Mouse (Mus musculus): ENCODE measurements around the gene Otulinl. TPM values are rescaled to one million over a fixed set of nuclear protein-coding genes. Genes with fewer than 3 reads are reported as not detected.

Gene Otulinl
- polyA plus RNA-seq, 1 experiment, result 4.9 TPM

GRCm38 (mm10) chr15:27612533-27613221 is 68.7 kb downstream of the Otulinl start:
- TF ChIP-seq POLR2A (IDR thresholded peaks at IDR 0.05; ENCODE audit: borderline replicate concordance, extremely low read depth, insufficient read depth, insufficient read length, poor library complexity, severe bottlenecking) (no peak), CTCF (IDR thresholded peaks at IDR 0.05; ENCODE audit: borderline replicate concordance, extremely low read depth, insufficient read depth, insufficient read length) (peak; percentile 82; the same call in 1 of the 2 replicates)
- peak; percentile 92 for DNase-seq (ENCODE audit: low read depth)

GRCm38 (mm10) chr15:27609554-27609953 is 71.8 kb downstream of the Otulinl start:
- no peak for TF ChIP-seq CTCF (IDR thresholded peaks at IDR 0.05; ENCODE audit: borderline replicate concordance, extremely low read depth, insufficient read depth, insufficient read length)
- TF ChIP-seq POLR2A (IDR thresholded peaks at IDR 0.05; ENCODE audit: borderline replicate concordance, extremely low read depth, insufficient read depth, insufficient read length, poor library complexity, severe bottlenecking), result no peak
- no peak for DNase-seq (ENCODE audit: low read depth)

DNA sequence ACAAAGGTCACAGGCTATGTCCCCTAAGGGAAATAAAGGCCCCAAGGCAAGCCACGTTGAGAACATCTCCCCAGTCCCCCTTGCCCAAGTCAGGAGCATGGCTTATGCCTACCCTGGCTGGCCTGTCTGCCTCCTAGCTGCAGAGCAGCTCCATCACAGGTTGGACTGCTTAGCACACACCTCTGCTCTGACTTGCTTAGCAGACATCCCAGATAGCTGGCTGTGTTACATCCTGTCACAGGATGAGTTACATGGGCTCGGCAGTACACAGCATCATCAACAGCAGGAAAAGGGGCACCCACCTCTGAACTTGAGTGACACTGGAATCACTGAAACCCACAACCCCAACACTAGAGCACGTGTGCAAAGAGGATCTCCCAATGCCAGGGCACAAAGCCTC is 76.1 kb downstream of the Otulinl start:
- TF ChIP-seq CTCF (IDR thresholded peaks at IDR 0.05; ENCODE audit: borderline replicate concordance, extremely low read depth, insufficient read depth, insufficient read length), result no peak
- no peak for TF ChIP-seq POLR2A (IDR thresholded peaks at IDR 0.05; ENCODE audit: borderline replicate concordance, extremely low read depth, insufficient read depth, insufficient read length, poor library complexity, severe bottlenecking)
- DNase-seq (ENCODE audit: low read depth), result no peak

Other genes with a start within 250 kb of the Otulinl start
- gene Ank, start 214.9 kb downstream of the Otulinl start, polyA plus RNA-seq (2012; rRNA removed), result 34.5 and 35.9 TPM in 2 replicates
- gene Otulin, start 50.9 kb downstream of the Otulinl start, polyA plus RNA-seq (2012; rRNA removed), result 23.7 and 24.2 TPM in 2 replicates

Data from brain, embryonic 14.5 days (tissue).